Mouse (Mus musculus): ENCODE results near the gene Zfyve28. TPM values are rescaled to one million over a fixed set of nuclear protein-coding genes. Genes with fewer than 3 reads are reported as not detected.

Gene Zfyve28
- polyA plus RNA-seq, 1 experiment = 0.36 TPM

DNA sequence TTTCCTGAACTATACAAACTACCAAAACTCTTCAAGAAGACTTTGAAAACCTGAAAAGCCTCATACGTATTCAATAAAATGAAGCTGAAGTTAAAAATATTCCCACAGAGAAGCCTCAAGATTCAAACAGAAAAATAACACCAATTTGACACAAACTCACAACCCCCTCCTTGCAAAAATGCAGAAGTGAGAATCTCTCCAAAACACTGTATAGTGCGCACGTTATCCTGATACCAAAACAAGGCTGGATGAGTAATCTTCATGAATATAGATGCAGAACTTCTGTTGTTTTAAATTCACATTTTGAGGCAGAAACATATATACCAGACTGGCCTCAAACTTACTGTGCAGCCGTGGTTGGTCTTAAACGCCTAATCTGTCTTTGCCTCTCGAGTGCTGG lies 49.8 kb downstream of the Zfyve28 start:
- Histone ChIP-seq H3K4me1 (ENCODE audit: control insufficient read depth, insufficient read depth, low read length) (no peaks in the 10 kb centered on the region), H3K4me3 (ENCODE audit: insufficient read depth, low read depth, low read length) (no peak overlapping the region), H3K36me3 (ENCODE audit: control insufficient read depth, insufficient read depth, low read length) (no peaks in the 10 kb centered on the region), H3K27ac (ENCODE audit: insufficient read depth, low read depth, low read length) (no peak overlapping the region), H3K27me3 (replicated peaks; ENCODE audit: control insufficient read depth, insufficient read depth, low read length) (no peaks in the 10 kb centered on the region)
- DNase-seq = no peak
- WGBS = 86% methylated on average over 6 of the region's 6 CpGs
- TF ChIP-seq POLR2A (IDR thresholded peaks at IDR 0.05; ENCODE audit: low read depth, low read length) (no peak), CTCF (conservative IDR thresholded peaks at IDR 0.05; ENCODE audit: insufficient read depth, insufficient read length, low read depth, low read length) (no peak)

DNA sequence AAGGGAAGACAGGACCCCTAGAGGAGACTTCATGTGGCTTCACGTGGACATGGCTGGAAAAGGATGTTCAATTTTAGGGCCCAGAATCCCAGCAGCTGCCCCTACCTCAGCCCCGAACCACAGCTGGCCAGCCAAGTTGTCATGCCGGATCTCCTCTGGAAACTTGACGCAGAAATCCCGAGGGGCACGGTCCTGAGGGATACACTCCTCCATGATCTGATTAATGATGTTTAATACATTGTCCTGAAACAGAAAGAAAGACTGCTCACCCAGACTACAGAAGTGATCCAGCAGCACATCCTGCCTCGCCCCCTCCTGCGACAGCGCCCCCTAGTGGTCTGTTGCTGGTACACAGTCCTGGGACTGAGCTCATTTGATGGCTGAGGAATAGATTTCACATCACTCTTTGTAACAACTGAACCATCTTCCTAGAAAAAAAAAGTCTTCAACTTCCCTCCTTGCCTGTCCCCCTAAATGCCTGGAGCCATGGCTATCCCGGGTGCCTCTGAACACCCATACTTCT lies 52.3 kb downstream of the Zfyve28 start:
- 54% methylated on average over 10 of the region's 10 CpGs for WGBS
- H3K27me3 ChIP-seq (replicated peaks; ENCODE audit: control insufficient read depth, insufficient read depth, low read length) = no peaks in the 10 kb centered on the region
- DNase-seq = peak; percentile 21
- peak; percentile 83 for TF ChIP-seq CTCF (conservative IDR thresholded peaks at IDR 0.05; ENCODE audit: insufficient read depth, insufficient read length, low read depth, low read length)
- TF ChIP-seq POLR2A (IDR thresholded peaks at IDR 0.05; ENCODE audit: low read depth, low read length) = no peak
- no peak overlapping the region for H3K27ac ChIP-seq (ENCODE audit: insufficient read depth, low read depth, low read length)
- H3K4me1 ChIP-seq (ENCODE audit: control insufficient read depth, insufficient read depth, low read length) = no peaks in the 10 kb centered on the region
- no peaks in the 10 kb centered on the region for H3K36me3 ChIP-seq (ENCODE audit: control insufficient read depth, insufficient read depth, low read length)
- H3K4me3 ChIP-seq (ENCODE audit: insufficient read depth, low read depth, low read length) = no peak overlapping the region; the same call in 1 of the 2 replicates

DNA sequence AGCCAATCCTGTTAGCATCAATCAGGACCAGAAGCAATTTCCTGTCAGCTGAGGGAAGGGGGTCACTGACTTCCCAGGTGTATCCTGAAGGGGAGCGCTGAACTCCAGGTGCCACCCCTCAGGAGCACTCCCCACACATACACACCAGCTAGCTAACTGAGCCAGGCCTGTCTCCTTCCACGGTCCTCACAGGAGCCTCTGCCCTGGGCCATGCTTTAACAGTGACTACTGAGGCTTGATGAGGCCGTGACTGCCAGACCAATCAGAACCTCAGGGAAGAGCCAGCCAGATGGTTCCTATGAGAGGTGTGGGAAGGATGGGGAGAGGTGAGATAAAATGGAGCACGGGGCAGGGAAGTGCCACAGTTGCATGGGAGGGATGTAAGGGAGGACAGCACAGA lies 53.2 kb downstream of the Zfyve28 start:
- no peaks in the 10 kb centered on the region for H3K36me3 ChIP-seq (ENCODE audit: control insufficient read depth, insufficient read depth, low read length)
- 67% methylated on average over 4 of the region's 4 CpGs for WGBS
- TF ChIP-seq POLR2A (IDR thresholded peaks at IDR 0.05; ENCODE audit: low read depth, low read length) = no peak
- no peak for TF ChIP-seq CTCF (conservative IDR thresholded peaks at IDR 0.05; ENCODE audit: insufficient read depth, insufficient read length, low read depth, low read length)

DNA sequence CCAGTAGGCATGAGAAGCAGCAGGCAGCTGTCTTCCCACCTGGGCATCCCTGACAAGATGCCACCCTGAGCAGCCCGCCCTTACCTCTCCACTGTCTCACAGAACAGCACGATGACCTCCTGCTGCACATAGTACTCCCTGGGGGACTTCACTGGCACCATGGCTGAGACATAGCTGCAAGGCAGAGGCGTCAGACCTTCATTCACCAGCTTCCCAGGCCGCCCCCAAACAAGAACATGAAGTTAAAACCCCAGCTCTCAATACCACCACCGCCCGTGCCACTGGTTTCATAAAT lies 55.1 kb downstream of the Zfyve28 start:
- TF ChIP-seq POLR2A (IDR thresholded peaks at IDR 0.05; ENCODE audit: low read depth, low read length) (no peak), CTCF (conservative IDR thresholded peaks at IDR 0.05; ENCODE audit: insufficient read depth, insufficient read length, low read depth, low read length) (no peak)
- Histone ChIP-seq H3K4me3 (ENCODE audit: insufficient read depth, low read depth, low read length) (no peak overlapping the region), H3K4me1 (ENCODE audit: control insufficient read depth, insufficient read depth, low read length) (no peaks in the 10 kb centered on the region), H3K27me3 (replicated peaks; ENCODE audit: control insufficient read depth, insufficient read depth, low read length) (no peaks in the 10 kb centered on the region), H3K27ac (ENCODE audit: insufficient read depth, low read depth, low read length) (no peak overlapping the region), H3K36me3 (ENCODE audit: control insufficient read depth, insufficient read depth, low read length) (no peaks in the 10 kb centered on the region)
- 93% methylated on average over 6 of the region's 6 CpGs for WGBS
- DNase-seq = no peak

More for the DNA sequence above, 53.2 kb downstream of the Zfyve28 start:
- no peak overlapping the region for H3K4me3 ChIP-seq (ENCODE audit: insufficient read depth, low read depth, low read length)
- H3K4me1 ChIP-seq (ENCODE audit: control insufficient read depth, insufficient read depth, low read length) = no peaks in the 10 kb centered on the region
- H3K27me3 ChIP-seq (replicated peaks; ENCODE audit: control insufficient read depth, insufficient read depth, low read length) = no peaks in the 10 kb centered on the region
- no peak overlapping the region for H3K27ac ChIP-seq (ENCODE audit: insufficient read depth, low read depth, low read length)
- DNase-seq = no peak

DNA sequence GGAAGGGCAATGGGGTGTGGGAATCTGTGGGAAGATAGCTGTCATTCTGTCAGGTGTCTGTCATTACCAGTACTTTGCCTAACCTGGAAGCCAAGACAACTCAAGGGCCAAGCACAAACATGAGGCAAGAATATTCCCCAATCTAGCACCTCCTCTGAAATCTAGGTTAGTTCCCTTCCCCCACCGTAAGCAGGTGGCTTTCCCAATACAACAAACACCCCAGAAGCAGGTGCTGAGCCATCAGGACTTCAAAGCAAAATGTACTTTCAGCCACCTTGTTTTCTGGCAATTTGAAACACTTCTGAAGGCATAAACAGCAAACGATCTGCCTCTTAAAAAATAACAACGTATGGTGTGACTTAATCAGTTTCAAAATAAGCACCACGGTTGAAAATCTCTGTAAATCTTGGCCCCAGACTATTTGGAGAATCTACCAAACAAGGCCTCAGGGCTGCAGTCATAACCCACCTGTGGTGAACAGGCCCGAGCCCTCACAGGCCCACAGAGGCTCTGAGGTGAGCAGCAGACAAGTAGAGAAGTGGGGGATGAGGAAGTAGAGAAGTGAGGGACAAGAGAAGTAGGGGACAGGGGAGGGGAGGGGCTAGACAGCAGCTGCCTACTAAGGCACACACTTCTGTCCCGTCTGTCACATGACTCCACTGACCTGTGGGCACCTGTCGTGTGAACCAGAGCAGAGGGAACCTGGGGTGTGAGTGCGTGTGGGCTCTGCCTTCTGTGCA lies 55.6 kb downstream of the Zfyve28 start:
- Histone ChIP-seq H3K4me1 (ENCODE audit: control insufficient read depth, insufficient read depth, low read length) (no peaks in the 10 kb centered on the region), H3K36me3 (ENCODE audit: control insufficient read depth, insufficient read depth, low read length) (no peaks in the 10 kb centered on the region), H3K27ac (ENCODE audit: insufficient read depth, low read depth, low read length) (no peak overlapping the region), H3K27me3 (replicated peaks; ENCODE audit: control insufficient read depth, insufficient read depth, low read length) (no peaks in the 10 kb centered on the region), H3K4me3 (ENCODE audit: insufficient read depth, low read depth, low read length) (no peak overlapping the region)
- DNase-seq = no peak
- TF ChIP-seq POLR2A (IDR thresholded peaks at IDR 0.05; ENCODE audit: low read depth, low read length) = no peak
- no peak for TF ChIP-seq CTCF (conservative IDR thresholded peaks at IDR 0.05; ENCODE audit: insufficient read depth, insufficient read length, low read depth, low read length)
- 66% methylated on average over 8 of the region's 8 CpGs for WGBS

DNA sequence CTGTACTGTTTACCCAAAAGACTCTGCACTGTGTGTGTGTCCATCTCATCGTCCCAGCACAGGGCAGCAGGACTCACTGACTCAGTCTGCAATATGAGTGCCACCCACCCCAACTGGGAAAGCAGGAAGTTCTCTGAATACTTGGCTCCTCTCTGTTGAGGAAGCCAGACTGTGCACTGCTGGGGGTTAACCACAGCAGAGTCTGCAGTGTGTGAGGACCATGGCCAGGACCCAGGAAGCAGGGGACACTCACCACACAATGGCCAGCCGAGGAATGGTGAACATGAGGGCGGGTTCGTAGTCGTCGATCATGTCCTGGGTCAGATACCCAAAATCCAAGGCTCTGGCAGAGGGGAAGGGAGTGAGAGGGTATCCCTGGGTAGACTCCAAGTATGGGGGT lies 56.3 kb downstream of the Zfyve28 start:
- Histone ChIP-seq H3K4me3 (ENCODE audit: insufficient read depth, low read depth, low read length) (no peak overlapping the region), H3K4me1 (ENCODE audit: control insufficient read depth, insufficient read depth, low read length) (no peaks in the 10 kb centered on the region), H3K27me3 (replicated peaks; ENCODE audit: control insufficient read depth, insufficient read depth, low read length) (no peaks in the 10 kb centered on the region), H3K27ac (ENCODE audit: insufficient read depth, low read depth, low read length) (no peak overlapping the region), H3K36me3 (ENCODE audit: control insufficient read depth, insufficient read depth, low read length) (no peaks in the 10 kb centered on the region)
- TF ChIP-seq POLR2A (IDR thresholded peaks at IDR 0.05; ENCODE audit: low read depth, low read length) (no peak), CTCF (conservative IDR thresholded peaks at IDR 0.05; ENCODE audit: insufficient read depth, insufficient read length, low read depth, low read length) (no peak)
- DNase-seq = peak; percentile 12
- 74% methylated on average over 6 of the region's 6 CpGs for WGBS

DNA sequence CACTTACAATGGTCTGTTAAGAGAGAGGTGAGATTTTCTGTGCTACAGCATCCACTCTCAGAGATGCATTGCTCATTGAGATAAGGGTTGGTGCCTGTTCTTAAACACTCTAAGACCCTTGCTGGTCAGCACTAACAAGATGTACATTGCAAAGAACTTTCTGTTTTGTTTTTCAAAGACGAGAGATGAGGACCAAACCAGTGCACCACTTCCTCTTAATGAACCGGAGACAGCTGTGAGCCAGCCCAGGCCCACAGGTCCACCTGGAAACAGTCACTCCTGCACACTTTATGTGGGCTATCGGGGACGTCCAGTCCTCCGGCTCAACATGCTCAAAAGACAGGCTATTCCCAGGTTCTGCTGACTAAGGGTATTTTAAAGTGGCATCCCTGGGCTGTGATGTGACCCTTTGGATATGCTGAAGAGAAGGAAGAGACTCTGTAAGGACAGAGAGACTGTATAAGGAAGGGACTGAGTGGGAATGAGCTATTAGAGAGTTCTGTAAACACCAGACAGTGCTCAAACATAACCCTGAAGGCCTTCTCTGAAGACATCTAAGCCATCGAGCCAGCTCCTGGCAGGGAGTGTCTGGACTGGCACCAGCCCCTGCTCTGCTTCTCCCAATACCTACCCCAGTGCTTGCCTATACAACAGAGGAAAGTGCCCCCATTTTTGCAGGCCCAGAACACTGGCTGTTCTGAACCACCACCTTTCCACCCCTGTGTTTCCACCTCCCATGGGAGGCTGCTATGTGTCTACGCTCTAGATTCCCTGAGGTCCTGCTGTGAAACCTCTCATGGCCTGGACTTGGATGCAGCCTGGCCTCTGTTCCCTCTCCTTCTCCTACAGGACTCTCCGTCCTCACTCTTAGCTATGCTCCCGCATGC lies 57.4 kb downstream of the Zfyve28 start:
- 87% methylated on average over 9 of the region's 9 CpGs for WGBS
- Histone ChIP-seq H3K4me1 (ENCODE audit: control insufficient read depth, insufficient read depth, low read length) (no peaks in the 10 kb centered on the region), H3K27ac (ENCODE audit: insufficient read depth, low read depth, low read length) (no peak overlapping the region), H3K27me3 (replicated peaks; ENCODE audit: control insufficient read depth, insufficient read depth, low read length) (no peaks in the 10 kb centered on the region), H3K36me3 (ENCODE audit: control insufficient read depth, insufficient read depth, low read length) (no peaks in the 10 kb centered on the region), H3K4me3 (ENCODE audit: insufficient read depth, low read depth, low read length) (no peak overlapping the region)
- no peak for DNase-seq
- TF ChIP-seq POLR2A (IDR thresholded peaks at IDR 0.05; ENCODE audit: low read depth, low read length) (no peak), CTCF (conservative IDR thresholded peaks at IDR 0.05; ENCODE audit: insufficient read depth, insufficient read length, low read depth, low read length) (no peak)
